ENCODE assay signal across 9 mouse cellular contexts in genomic region chrX:134319153-134319932, GRCm38 (mm10). TPM values are rescaled to one million over a fixed set of nuclear protein-coding genes. Genes with fewer than 3 reads are reported as not detected.
DNase-seq lines count a peak whose midpoint lies in the region; ATAC-seq lines count a peak whose summit lies in the region.
"Had no signal": no experiment of that assay in that cellular context is flagged by ENCODE, and none has a peak within 500 bp of the region (broad histone marks: within the 10 kb centered on the region; RNA-seq: fewer than 3 reads in every experiment).

No protein-coding gene starts in this region.

- no peak overlapping the region for H3K9ac ChIP-seq in heart, embryonic 12.5 days
- H3K9ac ChIP-seq in midbrain, embryonic 16.5 days (ENCODE audit: low read depth, low read length), result no peak overlapping the region
- H3K9ac ChIP-seq: liver, embryonic 13.5 days had no signal

- WGBS in heart, embryonic 12.5 days, result 81% methylated on average over 2 of the region's 2 CpGs
- 85% methylated on average over 2 of the region's 2 CpGs for WGBS in midbrain, embryonic 16.5 days

- H3K4me2 ChIP-seq in heart, embryonic 12.5 days, result no peak overlapping the region
- no peak overlapping the region for H3K4me2 ChIP-seq in midbrain, embryonic 16.5 days (ENCODE audit: low read length)
- H3K4me2 ChIP-seq: liver, embryonic 13.5 days had no signal

- peak; percentile 23 to 24 for DNase-seq in heart, postnatal 10 days
- peak; percentile 51 for DNase-seq in right cerebral cortex, postnatal 4 days
- DNase-seq in right cerebral cortex, postnatal 36 days (ENCODE audit: low spot score in 2 of 2), result no peak
- peak; percentile 32 for DNase-seq in embryo, embryonic 10.5 days (ENCODE audit: low spot score)
- peak; percentile 65 for DNase-seq in lung, postnatal 36 days
- no peak for DNase-seq in MN1 (ENCODE audit: low spot score)
- DNase-seq: liver, embryonic 13.5 days had no signal

- no peaks in the 10 kb centered on the region for H3K9me3 ChIP-seq in heart, embryonic 12.5 days (replicated peaks)
- H3K9me3 ChIP-seq in midbrain, embryonic 16.5 days (replicated peaks; ENCODE audit: control insufficient read depth, low read length, poor library complexity, severe bottlenecking), result no peaks in the 10 kb centered on the region
- H3K9me3 ChIP-seq: liver, embryonic 13.5 days had no signal

- H3K4me3 ChIP-seq in heart, embryonic 12.5 days, result no peak overlapping the region
- no peak overlapping the region for H3K4me3 ChIP-seq in midbrain, embryonic 16.5 days (ENCODE audit: low read depth, low read length)
- H3K4me3 ChIP-seq: liver, embryonic 13.5 days had no signal

- no peak overlapping the region for H3K27ac ChIP-seq in heart, embryonic 12.5 days (ENCODE audit: poor library complexity, severe bottlenecking)
- no peak overlapping the region for H3K27ac ChIP-seq in midbrain, embryonic 16.5 days (ENCODE audit: low read length)
- H3K27ac ChIP-seq: liver, embryonic 13.5 days had no signal

- H3K36me3 ChIP-seq in heart, embryonic 12.5 days, result peaks cover 11% of the 10 kb centered on the region
- H3K36me3 ChIP-seq in midbrain, embryonic 16.5 days (ENCODE audit: control insufficient read depth, insufficient read depth, low read length), result no peaks in the 10 kb centered on the region

- no peaks in the 10 kb centered on the region for H3K27me3 ChIP-seq in heart, embryonic 12.5 days (replicated peaks)
- H3K27me3 ChIP-seq in midbrain, embryonic 16.5 days (ENCODE audit: control insufficient read depth, insufficient read depth, low read depth, low read length), result no peaks in the 10 kb centered on the region
- H3K27me3 ChIP-seq: liver, embryonic 13.5 days had no signal

- H3K4me1 ChIP-seq in heart, embryonic 12.5 days (replicated peaks), result no peaks in the 10 kb centered on the region
- no peaks in the 10 kb centered on the region for H3K4me1 ChIP-seq in midbrain, embryonic 16.5 days (ENCODE audit: control insufficient read depth, insufficient read depth, low read length)
- H3K4me1 ChIP-seq: liver, embryonic 13.5 days had no signal

- intact Hi-C loops in heart, postnatal 10 days (cut with DNase I), result loop anchor here (5.0 to 10.0 kb wide), 3 partner anchors 187 to 375 kb away; no protein-coding TSS in a partner anchor

- no peak for ATAC-seq in heart, embryonic 12.5 days (ENCODE audit: insufficient number of reproducible peaks, low FRiP score)
- no peak for ATAC-seq in midbrain, embryonic 16.5 days

RNA-seq across cellular contexts. Expression of gene Cenpi, which starts 11.5 kb away (rescaled TPM):
- total RNA-seq in heart, postnatal 10 days (2021), result 1 to 10 TPM; 4.5 to 6.3 TPM
- polyA plus RNA-seq in heart, embryonic 12.5 days (2016; fragmentation: Nextera tagmentation; extraction: Ambion mirVana), result 23.2 and 28.6 TPM in 2 replicates
- polyA plus RNA-seq in midbrain, embryonic 16.5 days (2015; fragmentation: Nextera tagmentation; extraction: Ambion mirVana), result 3.9 and 6.1 TPM in 2 replicates

RNA-seq across cellular contexts. Expression of gene Tmem35a, which starts 24.3 kb away (rescaled TPM):
- 10 to 100 TPM; 11.7 to 12.6 TPM for total RNA-seq in heart, postnatal 10 days (2021)
- 6.2 and 6.6 TPM in 2 replicates for polyA plus RNA-seq in heart, embryonic 12.5 days (2016; fragmentation: Nextera tagmentation; extraction: Ambion mirVana)
- polyA plus RNA-seq in midbrain, embryonic 16.5 days (2015; fragmentation: Nextera tagmentation; extraction: Ambion mirVana), result 126 TPM in 2 replicates

RNA-seq across cellular contexts. Expression of gene Trmt2b, which starts 42.6 kb away (rescaled TPM):
- 10 to 100 TPM; 50.1 to 51.1 TPM for total RNA-seq in heart, postnatal 10 days (2021)
- 35.8 and 37.6 TPM in 2 replicates for polyA plus RNA-seq in heart, embryonic 12.5 days (2016; fragmentation: Nextera tagmentation; extraction: Ambion mirVana)
- polyA plus RNA-seq in midbrain, embryonic 16.5 days (2015; fragmentation: Nextera tagmentation; extraction: Ambion mirVana), result 4.7 TPM in 2 replicates

Comparison
In these comparisons a context has a peak if more than half of its experiments do, and no peak if none do; other contexts are left out.
1. DNase-seq: peak in heart, postnatal 10 days (2 of 2), right cerebral cortex, postnatal 4 days (single experiment), embryo, embryonic 10.5 days (single experiment) and lung, postnatal 36 days (single experiment); none in right cerebral cortex, postnatal 36 days (0 of 2) and MN1 (single experiment).
2. RNA of gene Tmem35a, which starts 24.3 kb away (polyA plus RNA-seq): 126 TPM in midbrain, embryonic 16.5 days; 6.2 to 6.6 TPM in heart, embryonic 12.5 days; every median in the first group is over 10 times any median in the second.